Mouse (Mus musculus) embryonic facial prominence, embryonic 14.5 days (tissue): ENCODE measurements at regions not wholly inside any gene's neighbourhood (a gene's known extent, or its start where the extent isn't known, plus 50 kb on each side); places are given as distances from the start of the nearest gene placed in this dataset.

Experiments used
- ATAC-seq: fragments of 200-750 bp; cut with Nextera tagmentation; 2 replicates; pipeline ENCODE4 v1.8.0; 2017; ENCODE audit warnings: low read depth, moderate number of reproducible peaks, moderate TSS enrichment
- DNase-seq: peaks from one replicate; pipeline ENCODE4 v3.0.0-alpha.2; 2015; ENCODE audit warnings: low spot score
- H3K27ac ChIP-seq: fragments of 300-500 bp; sonication (generic); replicated peaks from 2 replicates; pipeline ENCODE4 v1.5.1; 2014; ENCODE audit warnings: low read depth, mild to moderate bottlenecking, low read length, moderate library complexity
- H3K27me3 ChIP-seq: fragments of 300-500 bp; sonication (generic); replicated peaks from 2 replicates; pipeline ENCODE4 v1.6.1; 2014; ENCODE audit warnings: low read length; ENCODE audit not compliant: control insufficient read depth, insufficient read depth
- H3K36me3 ChIP-seq: fragments of 300-500 bp; sonication (generic); 2 replicates; pipeline ENCODE4 v1.6.1; 2014; ENCODE audit warnings: low read length, mixed read lengths; ENCODE audit not compliant: control insufficient read depth, insufficient read depth
- H3K4me1 ChIP-seq: fragments of 300-500 bp; sonication (generic); 2 replicates; pipeline ENCODE4 v1.6.1; 2014; ENCODE audit warnings: antibody characterized with exemption, low read length; ENCODE audit not compliant: control insufficient read depth, insufficient read depth
- H3K4me2 ChIP-seq: fragments of 300-500 bp; sonication (generic); 2 replicates; pipeline ENCODE4 v1.6.1; 2014; ENCODE audit warnings: low read depth, mild to moderate bottlenecking, low read length, moderate library complexity, mixed read lengths
- H3K4me3 ChIP-seq: fragments of 300-500 bp; sonication (generic); 2 replicates; pipeline ENCODE4 v1.5.1; 2014; ENCODE audit warnings: low read depth, mild to moderate bottlenecking, low read length
- H3K9ac ChIP-seq: fragments of 300-500 bp; sonication (generic); 2 replicates; pipeline ENCODE4 v1.6.1; 2014; ENCODE audit warnings: low read depth, mild to moderate bottlenecking, low read length, moderate library complexity, mixed read lengths
- H3K9me3 ChIP-seq: fragments of 300-500 bp; sonication (generic); 2 replicates; pipeline ENCODE4 v1.6.1; 2016; ENCODE audit warnings: low read length; ENCODE audit not compliant: control insufficient read depth
- WGBS: fragments of 180-500 bp; shearing (Covaris S2); extraction: QIAGEN DNeasy Blood & Tissue Kit; methylation state at CpG from one replicate; pipeline ENCODE4 v1.1.7; 2014; 5-methylcytosine and 5-hydroxymethylcytosine counted together

DNA sequence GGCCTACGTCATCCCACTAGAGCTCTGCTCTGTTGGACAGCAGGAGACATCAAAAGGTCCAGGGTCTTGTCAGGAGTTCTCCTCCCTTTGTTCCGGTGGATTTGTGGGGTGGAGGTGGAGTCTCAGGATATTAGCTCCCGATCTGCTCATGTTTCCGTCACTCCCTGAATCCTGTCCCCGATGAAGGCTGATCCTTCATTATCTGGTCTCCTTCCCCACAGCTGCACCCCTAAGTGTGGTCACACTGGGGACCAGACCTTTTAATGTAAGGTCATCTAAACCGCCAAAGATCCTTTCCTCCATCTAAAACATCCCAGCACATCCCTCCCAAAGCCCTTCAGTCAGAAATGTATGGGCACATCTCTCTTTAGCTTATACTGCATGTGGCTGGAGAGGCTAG lies 215.6 kb upstream of the Ccdc122 start:
- no peak for ATAC-seq
- DNase-seq: no peak
- H3K36me3 ChIP-seq: no peaks in the 10 kb centered on the region
- no peak overlapping the region for H3K4me3 ChIP-seq
- H3K9ac ChIP-seq: no peak overlapping the region
- peaks cover 25% of the 10 kb centered on the region for H3K4me1 ChIP-seq
- no peak overlapping the region for H3K4me2 ChIP-seq
- no peak overlapping the region for H3K27ac ChIP-seq
- H3K27me3 ChIP-seq: no peaks in the 10 kb centered on the region
- no peaks in the 10 kb centered on the region for H3K9me3 ChIP-seq
- 78% methylated on average over 6 of the region's 6 CpGs for WGBS

DNA sequence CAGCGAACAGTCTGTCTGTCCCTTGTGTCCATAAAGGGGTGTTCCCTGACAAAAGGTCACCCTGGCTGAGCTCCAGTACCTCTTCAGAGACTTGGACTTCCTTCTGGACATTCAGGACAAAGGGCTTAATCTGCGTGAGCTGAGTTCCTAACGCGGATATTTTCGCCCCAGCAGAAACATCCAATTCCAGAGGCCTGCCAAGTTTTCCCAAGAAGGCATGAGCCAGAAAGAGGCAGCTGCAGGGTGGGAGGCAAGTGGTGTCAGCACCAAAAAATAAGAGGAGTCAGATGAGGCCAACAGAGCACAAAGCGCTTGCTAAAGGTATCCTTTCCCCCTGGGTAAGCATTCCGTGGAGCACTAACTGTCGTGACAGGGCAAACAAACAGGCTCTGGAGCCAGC lies 216.9 kb upstream of the Ccdc122 start:
- peak overlapping the region; percentile 71 for H3K27ac ChIP-seq
- H3K27me3 ChIP-seq: no peaks in the 10 kb centered on the region
- no peak overlapping the region; the same call in 1 of the 2 replicates for H3K4me2 ChIP-seq
- H3K4me1 ChIP-seq: peaks cover 25% of the 10 kb centered on the region
- H3K9me3 ChIP-seq: no peaks in the 10 kb centered on the region
- no peaks in the 10 kb centered on the region for H3K36me3 ChIP-seq
- WGBS: 17% methylated on average over 8 of the region's 8 CpGs
- H3K4me3 ChIP-seq: no peak overlapping the region
- ATAC-seq (0 out of 2 replicates have a peak, but pooled peaks have one; percentile 28), DNase-seq (peak; percentile 80)
- H3K9ac ChIP-seq: no peak overlapping the region

DNA sequence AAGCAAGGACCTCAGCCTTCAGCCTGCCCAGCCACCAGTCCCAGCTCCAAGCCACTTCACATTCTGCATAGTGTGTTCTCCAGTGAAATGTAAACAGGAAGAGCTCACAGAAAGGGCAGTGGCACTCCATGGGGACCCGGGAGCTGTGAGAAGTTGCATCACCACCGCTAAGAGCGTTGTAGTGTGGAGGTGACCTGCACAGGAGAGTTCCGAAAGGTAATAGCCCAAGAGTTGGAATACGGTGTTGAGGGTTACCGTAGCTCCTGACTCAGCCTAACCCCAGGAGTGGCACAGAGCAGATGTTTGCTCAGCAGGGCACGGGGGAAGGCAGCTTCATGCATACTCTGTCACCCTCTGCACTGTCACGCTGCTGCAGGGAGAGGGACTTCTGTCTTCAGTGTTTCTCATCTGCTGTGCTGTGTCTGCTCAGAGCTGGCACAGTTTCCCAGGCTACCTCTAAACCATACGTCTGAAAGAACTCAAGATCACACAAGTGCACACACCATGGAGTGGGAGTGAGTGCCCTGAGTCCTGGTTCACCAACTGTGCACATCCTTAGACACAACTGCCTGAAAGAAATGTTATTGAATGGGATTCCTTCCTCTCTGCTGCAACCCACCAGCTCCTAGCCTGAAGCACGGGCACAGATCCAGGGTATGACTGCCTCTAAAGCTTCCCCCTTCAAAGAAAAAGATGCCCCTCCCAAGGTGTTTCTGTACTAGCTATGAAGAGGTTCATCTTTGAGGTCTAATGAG lies 218.1 kb upstream of the Ccdc122 start:
- Histone ChIP-seq H3K36me3 (no peaks in the 10 kb centered on the region), H3K9me3 (no peaks in the 10 kb centered on the region), H3K27me3 (no peaks in the 10 kb centered on the region), H3K9ac (no peak overlapping the region), H3K4me3 (no peak overlapping the region), H3K4me1 (peaks cover 28% of the 10 kb centered on the region), H3K27ac (no peak overlapping the region), H3K4me2 (no peak overlapping the region)
- DNase-seq (no peak), ATAC-seq (no peak)
- 66% methylated on average over 10 of the region's 10 CpGs for WGBS

DNA sequence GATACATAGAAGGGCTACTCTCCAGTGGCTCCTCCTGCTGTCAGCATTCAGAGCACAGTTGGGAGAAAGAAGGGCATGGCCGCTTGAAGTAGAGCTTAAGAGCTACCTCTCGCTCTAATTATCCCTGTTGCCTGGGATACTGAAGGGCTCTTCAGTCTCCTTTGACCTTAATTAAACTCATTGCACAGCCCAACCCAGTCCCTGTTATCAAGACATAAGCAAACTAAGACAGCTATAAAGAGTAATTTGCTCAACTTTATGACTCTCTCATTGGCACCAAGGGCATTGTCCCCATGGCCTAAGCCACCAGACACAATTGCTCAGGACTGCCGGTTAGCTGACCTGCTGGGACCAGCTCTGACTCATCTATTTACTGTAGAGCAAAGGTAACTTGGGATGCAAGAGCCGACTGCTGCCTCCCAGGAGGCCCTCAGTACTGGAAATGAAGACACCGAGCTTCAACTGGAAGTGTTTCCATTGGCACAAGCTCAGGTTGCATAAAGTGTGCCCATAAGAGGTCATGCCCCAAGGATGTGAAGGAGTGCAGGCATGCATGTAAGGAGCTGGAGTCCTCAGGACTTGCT lies 219.3 kb upstream of the Ccdc122 start:
- H3K9ac ChIP-seq: no peak overlapping the region
- DNase-seq (no peak), ATAC-seq (no peak)
- 58% methylated on average over 5 of the region's 5 CpGs for WGBS
- no peak overlapping the region for H3K27ac ChIP-seq
- H3K4me2 ChIP-seq: no peak overlapping the region
- H3K27me3 ChIP-seq: no peaks in the 10 kb centered on the region
- H3K9me3 ChIP-seq: no peaks in the 10 kb centered on the region
- H3K36me3 ChIP-seq: no peaks in the 10 kb centered on the region
- peaks cover 33% of the 10 kb centered on the region for H3K4me1 ChIP-seq
- H3K4me3 ChIP-seq: no peak overlapping the region

DNA sequence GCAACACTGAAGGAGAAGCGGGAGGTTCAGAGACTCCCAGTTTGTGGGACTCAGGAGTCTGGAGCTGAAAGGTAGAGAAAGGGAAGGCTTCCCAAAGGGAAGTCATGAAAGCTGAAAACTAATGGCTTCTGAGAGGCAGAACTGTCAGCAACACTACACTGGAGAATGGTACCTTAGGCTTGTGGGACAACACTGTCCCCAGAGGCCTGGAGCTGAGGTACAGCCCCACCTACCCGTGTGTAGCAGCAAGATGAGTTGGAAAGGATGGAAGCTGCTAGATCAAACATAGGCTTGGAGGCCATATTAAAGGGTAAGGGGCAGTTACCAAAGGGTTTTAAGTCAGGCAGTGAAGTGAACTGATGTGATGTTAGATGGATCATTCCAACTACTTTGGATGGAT lies 219.9 kb upstream of the Ccdc122 start:
- ATAC-seq (no peak), DNase-seq (no peak)
- no peaks in the 10 kb centered on the region for H3K9me3 ChIP-seq
- no peaks in the 10 kb centered on the region for H3K27me3 ChIP-seq
- WGBS: 95% methylated on average over 2 of the region's 2 CpGs
- H3K4me2 ChIP-seq: no peak overlapping the region
- H3K36me3 ChIP-seq: no peaks in the 10 kb centered on the region
- no peak overlapping the region for H3K9ac ChIP-seq
- H3K4me3 ChIP-seq: no peak overlapping the region
- peaks cover 39% of the 10 kb centered on the region for H3K4me1 ChIP-seq
- no peak overlapping the region for H3K27ac ChIP-seq

DNA sequence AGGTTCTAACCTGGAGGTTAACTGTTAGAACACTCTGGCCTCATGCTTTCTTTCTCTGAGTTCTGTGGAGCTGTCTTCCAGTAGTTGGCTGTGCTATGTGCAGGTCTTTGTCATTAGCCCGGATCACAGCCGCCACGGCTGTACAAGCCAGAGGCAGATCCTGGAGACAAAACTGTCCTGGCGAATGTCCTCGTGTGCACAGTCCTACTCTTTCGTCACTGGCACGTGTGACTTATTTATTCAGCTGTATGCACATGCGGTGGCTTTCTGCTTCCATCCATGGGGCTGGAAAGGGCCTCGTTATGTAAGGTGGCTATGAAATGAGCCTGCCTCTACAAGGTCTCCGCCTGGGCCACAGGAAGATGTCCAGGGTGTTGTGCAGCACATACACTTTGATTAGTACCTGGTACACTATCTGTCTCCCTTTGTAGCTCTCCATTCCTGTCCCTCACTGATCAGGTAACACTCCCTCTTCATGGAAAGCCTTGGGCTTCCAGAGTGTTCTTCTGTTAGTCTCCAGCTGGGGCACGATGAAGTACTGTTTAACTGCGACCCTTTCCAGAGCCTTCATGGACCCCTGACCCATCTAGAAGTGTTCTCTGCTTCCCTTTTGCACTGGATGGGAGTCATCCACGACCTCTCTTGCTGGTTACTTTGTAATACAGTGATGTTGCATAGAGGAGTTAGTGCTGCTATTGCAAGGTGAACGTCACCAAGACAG lies 224.3 kb upstream of the Ccdc122 start:
- H3K36me3 ChIP-seq: no peaks in the 10 kb centered on the region
- 0 out of 2 replicates have a peak, but pooled peaks cover under 1% of the 10 kb centered on the region for H3K9me3 ChIP-seq
- H3K4me1 ChIP-seq: peaks cover 25% of the 10 kb centered on the region
- 55% methylated on average over 14 of the region's 14 CpGs for WGBS
- no peaks in the 10 kb centered on the region for H3K27me3 ChIP-seq
- no peak overlapping the region for H3K4me2 ChIP-seq
- ATAC-seq (no peak), DNase-seq (no peak)
- H3K4me3 ChIP-seq: no peak overlapping the region
- no peak overlapping the region for H3K9ac ChIP-seq
- 0 out of 2 replicates have a peak overlapping the region, but pooled peaks have one; percentile 1 for H3K27ac ChIP-seq

DNA sequence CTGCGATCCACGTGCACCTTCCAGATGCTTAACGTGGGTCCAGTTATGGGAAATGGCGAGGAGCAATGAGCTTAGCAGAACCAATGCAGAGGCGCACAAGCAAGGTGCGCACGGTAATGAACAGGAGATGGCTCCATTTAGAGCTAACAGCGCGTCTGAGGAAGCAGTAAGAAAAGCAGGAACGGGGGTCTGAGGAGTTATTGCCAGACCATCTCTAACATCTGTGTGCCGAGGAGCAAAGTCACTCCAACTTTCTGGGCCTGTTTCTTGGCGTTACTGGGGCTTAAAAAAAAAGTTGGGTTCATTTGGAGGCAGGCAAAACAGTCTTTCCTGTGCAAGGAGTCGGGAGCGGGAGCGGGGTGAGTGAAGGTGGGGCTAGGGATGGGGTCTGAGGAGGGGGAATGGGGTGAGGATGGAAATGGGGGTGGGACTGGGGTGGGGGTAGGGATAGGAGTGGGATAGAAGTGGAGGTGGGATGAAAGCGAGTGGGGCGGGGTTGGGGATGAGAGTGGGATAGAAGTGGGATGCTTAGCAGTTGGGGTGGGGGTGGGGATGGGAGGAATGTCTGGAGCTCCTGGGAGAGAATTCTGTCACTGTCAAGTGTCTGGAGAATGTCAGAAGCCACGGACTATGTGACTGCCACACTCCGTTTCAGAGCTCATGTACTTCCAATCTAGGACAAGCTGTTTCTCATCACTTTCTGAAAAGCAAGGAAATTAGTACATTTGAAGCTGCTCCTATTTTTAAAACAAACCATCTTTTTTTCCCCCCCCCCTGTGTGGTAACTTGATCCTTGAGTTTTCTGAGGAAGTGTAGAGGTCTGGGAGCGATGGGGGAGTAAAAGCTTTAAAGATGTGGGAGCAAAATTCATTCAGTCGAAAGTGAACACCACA lies 225.6 kb upstream of the Ccdc122 start:
- H3K4me2 ChIP-seq: peak overlapping the region; percentile 45
- WGBS: 13% methylated on average over 21 of the region's 21 CpGs
- no peaks in the 10 kb centered on the region for H3K27me3 ChIP-seq
- DNase-seq (peak; percentile 86), ATAC-seq (peak; percentile 70)
- peak overlapping the region; percentile 82 for H3K27ac ChIP-seq
- H3K36me3 ChIP-seq: no peaks in the 10 kb centered on the region
- H3K9ac ChIP-seq: 0 out of 2 replicates have a peak overlapping the region, but pooled peaks have one; percentile 3
- H3K4me3 ChIP-seq: peak overlapping the region; percentile 14; the same call in 1 of the 2 replicates
- H3K4me1 ChIP-seq: peaks cover 25% of the 10 kb centered on the region
- 0 out of 2 replicates have a peak, but pooled peaks cover 7% of the 10 kb centered on the region for H3K9me3 ChIP-seq

DNA sequence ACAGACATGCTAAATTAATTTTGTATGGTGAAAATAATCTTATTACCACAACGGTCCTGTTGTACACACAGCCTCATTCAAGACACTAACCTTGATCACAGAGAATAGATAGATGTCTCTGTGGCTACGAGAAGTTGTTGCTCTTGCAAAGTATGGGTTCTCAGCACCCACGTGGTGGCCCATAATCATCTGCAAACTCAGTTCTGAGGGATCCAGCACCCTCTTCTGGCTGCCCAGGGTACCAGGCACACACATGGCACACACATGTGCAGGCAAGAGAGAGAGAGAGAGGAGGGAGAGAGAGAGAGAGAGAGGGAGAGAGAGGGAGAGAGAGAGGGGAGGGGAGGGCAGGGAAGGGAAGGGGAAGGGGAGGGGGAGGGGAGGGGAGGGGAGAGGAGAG lies 226.5 kb upstream of the Ccdc122 start:
- peak overlapping the region; percentile 82; the same call in 1 of the 2 replicates for H3K27ac ChIP-seq
- DNase-seq (no peak), ATAC-seq (no peak)
- H3K4me2 ChIP-seq: no peak overlapping the region
- H3K9me3 ChIP-seq: 0 out of 2 replicates have a peak, but pooled peaks cover 7% of the 10 kb centered on the region
- no peak overlapping the region for H3K9ac ChIP-seq
- peaks cover 31% of the 10 kb centered on the region for H3K4me1 ChIP-seq
- no peaks in the 10 kb centered on the region for H3K27me3 ChIP-seq
- H3K4me3 ChIP-seq: no peak overlapping the region
- H3K36me3 ChIP-seq: no peaks in the 10 kb centered on the region
- 79% methylated on average over 3 of the region's 3 CpGs for WGBS
